Mouse (Mus musculus) midbrain, embryonic 13.5 days (tissue): ENCODE measurements around the gene Otud4. TPM values are rescaled to one million over a fixed set of nuclear protein-coding genes. Genes with fewer than 3 reads are reported as not detected.
"Not testable (repeated sequence)": the region's sequence is repeated elsewhere in the genome, so short reads cannot be mapped to it uniquely, and the experiment has no call there.

ENCODE experiments used
- ATAC-seq: fragments of 200-750 bp; cut with Nextera tagmentation; 2 replicates; pipeline ENCODE4 v1.8.0; 2017; ENCODE audit warnings: mild to moderate bottlenecking, moderate TSS enrichment, moderate library complexity
- H3K27ac ChIP-seq: fragments of 300-500 bp; sonication (generic); 2 replicates; pipeline ENCODE4 v1.5.1; 2015; ENCODE audit warnings: inconsistent platforms, mild to moderate bottlenecking, moderate library complexity
- H3K27me3 ChIP-seq: fragments of 300-500 bp; sonication (generic); 2 replicates; pipeline ENCODE4 v1.6.1; 2015; ENCODE audit warnings: mild to moderate bottlenecking, inconsistent platforms
- H3K36me3 ChIP-seq: fragments of 300-500 bp; sonication (generic); 2 replicates; pipeline ENCODE4 v1.6.1; 2015; ENCODE audit warnings: mild to moderate bottlenecking, inconsistent platforms
- H3K4me1 ChIP-seq: fragments of 300-500 bp; sonication (generic); replicated peaks from 2 replicates; pipeline ENCODE4 v1.6.1; 2015; ENCODE audit warnings: inconsistent platforms
- H3K4me2 ChIP-seq: fragments of 300-500 bp; sonication (generic); replicated peaks from 2 replicates; pipeline ENCODE4 v1.6.1; 2015; ENCODE audit warnings: moderate library complexity, mild to moderate bottlenecking, inconsistent platforms
- H3K4me3 ChIP-seq: fragments of 300-500 bp; sonication (generic); replicated peaks from 2 replicates; pipeline ENCODE4 v1.5.1; 2015; ENCODE audit warnings: mild to moderate bottlenecking, inconsistent platforms
- H3K9ac ChIP-seq: fragments of 300-500 bp; sonication (generic); replicated peaks from 2 replicates; pipeline ENCODE4 v1.6.1; 2015; ENCODE audit warnings: mild to moderate bottlenecking, inconsistent platforms
- H3K9me3 ChIP-seq: fragments of 300-500 bp; sonication (generic); 2 replicates; pipeline ENCODE4 v1.6.1; 2016; ENCODE audit warnings: mild to moderate bottlenecking, inconsistent platforms
- WGBS: fragments of 180-500 bp; shearing (Covaris S2); methylation state at CpG from one replicate; pipeline ENCODE4 v1.1.7; 2015; 5-methylcytosine and 5-hydroxymethylcytosine counted together
- polyA plus RNA-seq: library from polyadenylated mRNA; unstranded; fragments of >200 nt; fragmentation: Nextera tagmentation; extraction: Ambion mirVana; gene quantifications from 2 replicates; pipeline ENCODE4 v1.2.1, GENCODE M21; 2015

The Otud4 gene
- polyA plus RNA-seq, 1 experiment from 2014 or later = 10.5 TPM

GRCm38 (mm10) chr8:79649569-79649968 lies 10.2 kb downstream of the Otud4 start:
- Histone ChIP-seq H3K9me3 (no peaks in the 10 kb centered on the region), H3K36me3 (peaks cover 27% of the 10 kb centered on the region), H3K9ac (no peak overlapping the region), H3K4me2 (no peak overlapping the region), H3K27ac (no peak overlapping the region), H3K4me3 (no peak overlapping the region), H3K4me1 (no peaks in the 10 kb centered on the region), H3K27me3 (no peaks in the 10 kb centered on the region)
- ATAC-seq = no peak
- 94% methylated on average over 4 of the region's 4 CpGs for WGBS

GRCm38 (mm10) chr8:79650158-79650814 lies 10.9 kb downstream of the Otud4 start:
- H3K9me3 ChIP-seq = no peaks in the 10 kb centered on the region
- no peak overlapping the region for H3K9ac ChIP-seq
- no peaks in the 10 kb centered on the region for H3K27me3 ChIP-seq
- H3K4me1 ChIP-seq = no peaks in the 10 kb centered on the region
- H3K27ac ChIP-seq = no peak overlapping the region
- WGBS = 91% methylated on average over 1 of the region's 1 CpGs
- H3K36me3 ChIP-seq = peaks cover 27% of the 10 kb centered on the region
- ATAC-seq = no peak
- H3K4me2 ChIP-seq = no peak overlapping the region
- no peak overlapping the region for H3K4me3 ChIP-seq

GRCm38 (mm10) chr8:79653736-79654135 lies 14.3 kb downstream of the Otud4 start:
- Histone ChIP-seq H3K36me3 (peaks cover 25% of the 10 kb centered on the region), H3K9me3 (no peaks in the 10 kb centered on the region), H3K27me3 (no peaks in the 10 kb centered on the region), H3K27ac (no peak overlapping the region), H3K4me3 (no peak overlapping the region), H3K4me1 (no peaks in the 10 kb centered on the region), H3K4me2 (no peak overlapping the region), H3K9ac (no peak overlapping the region)
- WGBS = 89% methylated on average over 4 of the region's 4 CpGs
- ATAC-seq = no peak

GRCm38 (mm10) chr8:79658715-79659114 lies 19.3 kb downstream of the Otud4 start:
- not testable (repeated sequence) for H3K4me1 ChIP-seq, ATAC-seq, H3K27ac ChIP-seq, H3K9ac ChIP-seq, H3K27me3 ChIP-seq, H3K4me3 ChIP-seq, H3K9me3 ChIP-seq, H3K4me2 ChIP-seq
- WGBS = 92% methylated on average over 4 of the region's 4 CpGs
- H3K36me3 ChIP-seq = peaks cover 49% of the 10 kb centered on the region

- 90% methylated on average over 4 of the region's 4 CpGs for WGBS
- peaks cover 36% of the 10 kb centered on the region for H3K36me3 ChIP-seq
- no peak overlapping the region for H3K4me2 ChIP-seq
- H3K9ac ChIP-seq = no peak overlapping the region
- H3K4me1 ChIP-seq = peaks cover 6% of the 10 kb centered on the region
- no peak overlapping the region for H3K27ac ChIP-seq
- H3K4me3 ChIP-seq = no peak overlapping the region
- H3K9me3 ChIP-seq = no peaks in the 10 kb centered on the region
- ATAC-seq = no peak
- H3K27me3 ChIP-seq = no peaks in the 10 kb centered on the region
Measured at GRCm38 (mm10) chr8:79676461-79676860, 37.0 kb downstream of the Otud4 start.

- Histone ChIP-seq H3K27ac (no peak overlapping the region), H3K4me1 (peaks cover 6% of the 10 kb centered on the region), H3K4me3 (no peak overlapping the region), H3K9ac (no peak overlapping the region), H3K4me2 (no peak overlapping the region), H3K36me3 (peaks cover 34% of the 10 kb centered on the region), H3K9me3 (no peaks in the 10 kb centered on the region), H3K27me3 (no peaks in the 10 kb centered on the region)
- WGBS = 72% methylated on average over 5 of the region's 5 CpGs
- ATAC-seq = no peak
Measured at GRCm38 (mm10) chr8:79679005-79679404, 39.6 kb downstream of the Otud4 start.

GRCm38 (mm10) chr8:79680083-79680482 lies 40.7 kb downstream of the Otud4 start:
- H3K27ac ChIP-seq, H3K4me1 ChIP-seq, ATAC-seq, H3K9ac ChIP-seq, H3K27me3 ChIP-seq, H3K9me3 ChIP-seq: not testable (repeated sequence)
- peak overlapping the region; percentile 33; the same call in 1 of the 2 replicates for H3K4me3 ChIP-seq
- peaks cover 37% of the 10 kb centered on the region for H3K36me3 ChIP-seq
- H3K4me2 ChIP-seq = peak overlapping the region; percentile 57
- 42% methylated on average over 10 of the region's 10 CpGs for WGBS

GRCm38 (mm10) chr8:79680555-79680954 lies 41.1 kb downstream of the Otud4 start:
- H3K4me2 ChIP-seq = peak overlapping the region; percentile 57
- WGBS = 11% methylated on average over 34 of the region's 34 CpGs
- H3K27ac ChIP-seq = no peak overlapping the region
- no peaks in the 10 kb centered on the region for H3K9me3 ChIP-seq
- ATAC-seq = peak; percentile 83
- peak overlapping the region; percentile 33 for H3K4me3 ChIP-seq
- peak overlapping the region; percentile 57 for H3K9ac ChIP-seq
- peaks cover 41% of the 10 kb centered on the region for H3K36me3 ChIP-seq
- H3K27me3 ChIP-seq = no peaks in the 10 kb centered on the region
- peaks cover 6% of the 10 kb centered on the region for H3K4me1 ChIP-seq

GRCm38 (mm10) chr8:79680965-79681364 lies 41.5 kb downstream of the Otud4 start:
- ATAC-seq = 0 out of 2 replicates have a peak, but pooled peaks have one; percentile 65

GRCm38 (mm10) chr8:79685927-79686326 lies 46.5 kb downstream of the Otud4 start:
- 90% methylated on average over 5 of the region's 5 CpGs for WGBS
- not testable (repeated sequence) for H3K27ac ChIP-seq, H3K9me3 ChIP-seq, ATAC-seq, H3K4me2 ChIP-seq, H3K4me1 ChIP-seq, H3K4me3 ChIP-seq, H3K27me3 ChIP-seq, H3K9ac ChIP-seq
- peaks cover 77% of the 10 kb centered on the region for H3K36me3 ChIP-seq

More at GRCm38 (mm10) chr8:79680965-79681364, 41.5 kb downstream of the Otud4 start:
- WGBS = 42% methylated on average over 2 of the region's 2 CpGs
- Histone ChIP-seq H3K36me3 (peaks cover 44% of the 10 kb centered on the region), H3K9me3 (no peaks in the 10 kb centered on the region), H3K27ac (no peak overlapping the region), H3K9ac (peak overlapping the region; percentile 57), H3K4me2 (peak overlapping the region; percentile 57), H3K4me3 (peak overlapping the region; percentile 33), H3K27me3 (no peaks in the 10 kb centered on the region), H3K4me1 (peaks cover 6% of the 10 kb centered on the region)

GRCm38 (mm10) chr8:79692531-79692930 lies 53.1 kb downstream of the Otud4 start:
- no peaks in the 10 kb centered on the region for H3K27me3 ChIP-seq
- 90% methylated on average over 2 of the region's 2 CpGs for WGBS
- no peaks in the 10 kb centered on the region for H3K4me1 ChIP-seq
- no peak overlapping the region for H3K4me2 ChIP-seq
- H3K27ac ChIP-seq = no peak overlapping the region
- no peaks in the 10 kb centered on the region for H3K9me3 ChIP-seq
- ATAC-seq = no peak
- H3K4me3 ChIP-seq = no peak overlapping the region
- no peak overlapping the region for H3K9ac ChIP-seq
- H3K36me3 ChIP-seq = peaks cover 61% of the 10 kb centered on the region

- no peak overlapping the region for H3K9ac ChIP-seq
- 98% methylated on average over 3 of the region's 3 CpGs for WGBS
- ATAC-seq = no peak
- H3K36me3 ChIP-seq = peaks cover 44% of the 10 kb centered on the region
- H3K9me3 ChIP-seq = no peaks in the 10 kb centered on the region
- no peak overlapping the region for H3K4me2 ChIP-seq
- no peak overlapping the region for H3K4me3 ChIP-seq
- H3K27me3 ChIP-seq = no peaks in the 10 kb centered on the region
- peaks cover 8% of the 10 kb centered on the region for H3K4me1 ChIP-seq
- H3K27ac ChIP-seq = no peak overlapping the region
Measured at GRCm38 (mm10) chr8:79706687-79707086, 67.3 kb downstream of the Otud4 start.
